Mouse (Mus musculus) megakaryocyte-erythroid progenitor cell, adult 5-6 weeks (primary cell): Measurements from ENCODE around the gene Hs1bp3. TPM values are rescaled to one million over a fixed set of nuclear protein-coding genes. Genes with fewer than 3 reads are reported as not detected.

Experiments
- ATAC-seq: replicated peaks from 2 replicates; pipeline ENCODE4 v1.8.0; 2016; ENCODE audit warnings: mild to moderate bottlenecking, inconsistent platforms; ENCODE audit not compliant: severe bottlenecking, poor library complexity, low FRiP score, low TSS enrichment
- total RNA-seq, 2 experiments: library from RNA; stranded (forward) in 1 of 2; stranded (reverse) in 1 of 2; fragments of 200-1000, 215-1000 nt in 1 of 2; fragments of >200 nt in 1 of 2; fragmentation: Nextera tagmentation in 1 of 2; gene quantifications; 2 replicates each; pipeline ENCODE4 v1.2.3; 2014 to 2017

The Hs1bp3 gene
- 3.0 and 3.8 TPM in 2 replicates for total RNA-seq (2014; fragmentation: Nextera tagmentation)
- total RNA-seq (2017), result 2.3 and 2.9 TPM in 2 replicates

- peak; percentile 92 for ATAC-seq
Measured at GRCm38 (mm10) chr12:8313270-8313771, at the start of gene Hs1bp3. Hs1bp3 (plus strand) TSS chr12:8313432.

DNA sequence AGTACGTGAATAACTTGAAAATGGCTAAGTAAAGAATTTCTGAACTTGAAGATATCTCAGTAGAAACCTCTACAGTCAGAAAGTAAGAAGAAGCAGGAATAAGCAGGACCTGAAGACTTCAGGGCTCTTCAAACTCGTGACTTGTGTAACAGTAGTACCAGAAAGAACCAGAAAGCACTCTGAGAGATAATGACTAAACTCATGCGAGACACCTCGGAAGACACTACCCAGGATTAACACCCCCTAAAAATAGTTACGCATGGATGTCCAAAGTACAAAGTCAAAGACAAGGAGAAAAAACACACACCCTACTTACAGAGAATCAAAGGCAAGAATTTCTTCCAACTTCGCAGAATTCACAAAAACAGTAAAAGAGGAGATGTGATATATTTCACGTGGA is 46.9 kb upstream of the Hs1bp3 start:
- no peak for ATAC-seq

GRCm38 (mm10) chr12:8269627-8270026 is 43.6 kb upstream of the Hs1bp3 start:
- ATAC-seq, result no peak

DNA sequence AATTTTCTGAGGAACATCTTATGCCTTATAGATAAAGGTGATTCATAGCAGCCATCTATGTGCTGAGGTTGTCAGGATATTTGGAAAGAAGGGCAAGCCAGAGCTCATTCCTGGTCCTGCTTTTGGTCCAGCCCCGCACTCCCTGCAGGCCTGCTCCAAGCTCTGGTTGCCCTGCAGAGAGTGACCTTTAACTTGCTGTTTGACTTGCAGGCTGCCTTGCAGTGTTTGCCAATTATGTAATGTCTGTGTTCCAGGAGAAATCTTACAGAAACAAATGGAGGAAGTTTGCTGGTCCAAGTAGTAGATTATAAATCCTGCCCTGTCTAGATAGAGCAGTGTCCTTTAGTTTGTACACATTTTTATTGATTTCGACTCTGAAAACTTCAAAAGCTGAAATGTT is 41.8 kb upstream of the Hs1bp3 start:
- no peak for ATAC-seq

DNA sequence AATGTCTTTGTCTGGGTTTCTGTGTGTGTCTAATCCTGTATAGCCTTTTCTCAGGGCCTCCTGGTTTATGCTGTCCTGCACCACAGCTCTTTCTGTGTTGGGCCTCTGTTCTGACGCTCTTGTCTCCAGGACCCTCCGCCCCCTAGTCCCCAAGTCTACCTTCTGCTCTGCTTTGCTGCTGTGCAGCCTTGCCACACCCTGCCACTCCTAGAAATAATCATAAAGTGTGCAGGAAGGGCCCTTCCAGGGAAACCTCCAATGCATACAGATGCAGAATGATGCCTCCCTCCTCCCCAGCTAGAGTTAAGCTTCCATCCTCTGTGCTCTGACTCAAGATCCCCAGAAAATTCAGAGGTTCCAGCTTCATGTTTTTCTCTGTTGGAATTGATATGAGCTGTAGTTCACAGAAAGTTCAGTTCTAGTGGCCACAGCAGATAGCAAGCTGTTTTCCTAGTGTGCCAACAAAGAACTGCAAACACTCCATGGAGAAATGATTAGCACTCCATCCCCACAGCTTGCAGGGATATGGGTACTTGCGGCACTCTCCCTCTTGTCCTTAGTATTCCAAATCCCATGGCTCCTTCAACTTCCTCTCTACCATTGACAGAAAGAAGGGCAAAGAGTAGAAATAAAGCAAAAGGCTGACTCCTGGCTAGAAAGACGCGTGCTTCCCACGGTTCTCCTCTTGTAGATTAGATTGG is 39.6 kb upstream of the Hs1bp3 start:
- ATAC-seq, result no peak

DNA sequence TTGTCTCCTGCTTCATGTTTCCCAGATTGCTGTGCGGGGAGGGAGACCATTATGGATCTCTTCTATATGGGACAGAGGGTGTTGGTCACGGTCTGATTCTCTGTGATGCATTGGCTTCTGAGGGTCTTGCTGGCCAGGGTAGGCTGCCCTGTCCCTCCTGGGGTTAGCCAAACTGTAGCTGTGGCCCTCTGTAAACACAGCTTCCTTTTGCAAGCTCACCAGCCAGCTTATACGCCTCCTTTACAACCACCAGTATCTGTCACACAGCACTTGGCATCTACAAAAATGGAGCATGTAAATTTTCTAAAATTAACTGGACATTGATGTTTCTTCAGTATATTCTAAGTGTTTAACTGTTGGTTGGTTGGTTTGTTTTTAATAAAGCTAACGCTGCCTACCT is 37.8 kb upstream of the Hs1bp3 start:
- no peak for ATAC-seq

GRCm38 (mm10) chr12:8281225-8282017 is 31.8 kb upstream of the Hs1bp3 start:
- no peak for ATAC-seq

DNA sequence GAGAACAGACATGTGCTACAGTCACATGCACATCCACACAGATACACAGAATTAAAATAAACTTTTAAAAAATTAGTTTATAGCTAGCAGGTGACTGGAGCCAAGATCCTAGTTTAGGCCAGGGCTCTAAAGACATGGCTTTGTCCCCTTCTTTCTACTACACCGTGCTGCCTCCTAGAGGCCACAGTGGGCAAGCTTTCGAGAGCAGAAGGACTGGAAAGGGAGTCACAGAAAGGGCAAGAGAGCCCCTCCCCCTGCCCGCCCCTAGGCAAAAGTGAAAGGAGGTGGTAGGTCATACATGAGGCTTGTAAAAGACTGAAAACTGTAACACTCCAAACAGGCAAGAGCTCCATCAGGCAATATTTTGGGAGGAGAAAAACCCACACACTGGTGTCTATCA is 25.3 kb upstream of the Hs1bp3 start:
- ATAC-seq, result no peak

- ATAC-seq, result no peak
Measured at GRCm38 (mm10) chr12:8289099-8289498, 24.1 kb upstream of the Hs1bp3 start.

- no peak for ATAC-seq
Measured at GRCm38 (mm10) chr12:8289499-8289898, 23.7 kb upstream of the Hs1bp3 start.

GRCm38 (mm10) chr12:8291157-8291853 is 21.9 kb upstream of the Hs1bp3 start:
- ATAC-seq, result no peak

DNA sequence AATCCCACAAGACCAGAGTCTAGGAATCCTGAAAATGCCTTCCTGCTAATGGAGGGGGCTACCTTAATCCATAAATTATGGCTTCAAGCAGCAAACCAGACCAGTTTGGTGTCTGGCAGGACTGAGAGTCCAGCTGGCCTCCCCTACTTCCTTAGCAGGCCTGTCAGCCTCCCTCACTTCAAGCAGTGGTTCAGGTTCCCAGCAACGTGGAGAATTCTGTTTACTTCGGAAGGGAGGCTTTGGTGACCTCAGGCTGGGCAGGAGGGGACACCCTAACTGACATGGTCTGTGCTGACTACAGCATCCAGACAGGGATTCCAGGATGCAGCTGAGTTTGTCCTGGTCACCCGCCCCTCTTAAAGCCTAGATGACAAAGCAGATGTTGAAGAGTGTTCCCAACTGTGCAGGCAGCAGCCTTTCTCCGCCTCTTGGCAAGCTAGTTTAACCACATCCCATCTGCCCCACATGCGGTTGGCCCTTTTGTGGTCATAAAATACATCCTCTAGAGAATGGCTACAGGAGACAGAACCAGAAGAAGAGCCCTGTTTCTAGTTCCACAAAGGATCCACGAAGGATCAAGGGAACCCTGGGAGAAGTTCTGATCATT is 17.8 kb upstream of the Hs1bp3 start:
- ATAC-seq, result peak; percentile 45

DNA sequence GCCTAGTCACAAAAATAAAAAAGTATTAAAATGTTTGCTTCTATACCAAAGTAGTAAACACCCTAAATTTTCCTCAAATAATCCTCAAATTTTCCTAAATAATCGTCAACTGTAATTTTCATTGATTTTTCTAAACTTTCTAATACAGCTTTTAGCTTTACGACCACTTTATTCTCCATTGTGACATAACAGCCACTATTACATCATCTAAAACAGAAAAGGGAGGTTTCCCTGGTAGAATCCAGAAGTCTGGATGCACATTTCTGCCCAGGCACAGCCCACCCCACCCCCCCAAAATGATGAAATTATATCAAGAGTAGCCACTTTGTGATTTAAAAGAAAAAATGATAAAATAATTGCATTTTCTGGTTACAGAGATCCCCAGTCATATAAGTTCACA is 17.1 kb upstream of the Hs1bp3 start:
- no peak for ATAC-seq

DNA sequence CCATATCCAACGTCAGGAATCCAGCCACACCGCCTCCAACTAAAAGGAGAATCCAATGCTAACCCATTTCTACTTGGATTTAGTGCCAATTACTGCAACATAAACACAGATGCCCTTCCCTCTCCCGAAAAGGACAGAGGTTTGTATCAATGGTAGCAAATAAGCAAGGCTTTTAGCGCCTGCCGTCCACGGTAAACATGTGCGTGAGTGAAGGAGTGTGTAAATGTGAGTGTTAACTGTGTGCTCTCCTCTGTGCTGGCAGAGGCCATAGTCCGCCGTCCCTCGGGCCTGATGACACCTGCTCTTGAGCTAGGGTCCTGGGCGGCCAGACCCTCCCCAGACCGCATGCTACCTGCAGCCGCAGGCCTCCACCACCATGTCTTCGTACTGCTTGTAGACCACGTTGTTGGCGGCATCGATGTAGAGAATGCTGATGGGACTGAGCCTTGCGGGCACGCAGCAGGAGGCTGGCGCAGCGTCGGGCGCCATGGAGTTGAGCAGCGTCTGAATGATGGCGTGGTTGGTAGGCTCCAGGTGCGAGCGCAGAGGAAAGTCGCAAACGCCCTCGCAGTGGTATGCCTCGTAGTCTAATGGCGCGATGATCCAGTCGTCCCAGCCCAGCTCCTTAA is 15.5 kb upstream of the Hs1bp3 start:
- no peak for ATAC-seq

GRCm38 (mm10) chr12:8298361-8299142 is 14.7 kb upstream of the Hs1bp3 start:
- no peak for ATAC-seq

- no peak for ATAC-seq
Measured at GRCm38 (mm10) chr12:8299143-8300110, 13.8 kb upstream of the Hs1bp3 start.

GRCm38 (mm10) chr12:8300111-8300480 is 13.1 kb upstream of the Hs1bp3 start:
- no peak for ATAC-seq

GRCm38 (mm10) chr12:8300521-8300920 is 12.7 kb upstream of the Hs1bp3 start:
- no peak for ATAC-seq
